Mouse (Mus musculus) heart, postnatal 0 days (tissue): ENCODE measurements around the gene Pomgnt1. TPM values are rescaled to one million over a fixed set of nuclear protein-coding genes. Genes with fewer than 3 reads are reported as not detected.

ENCODE experiments used
- ATAC-seq: fragments of 200-750 bp; cut with Nextera tagmentation; 2 replicates; pipeline ENCODE4 v1.8.0; 2017; ENCODE audit warnings: low read depth, moderate number of reproducible peaks, moderate library complexity; ENCODE audit not compliant: insufficient read depth
- DNase-seq: peaks from one replicate; pipeline ENCODE4 v3.0.0-alpha.2; 2016; ENCODE audit warnings: low spot score
- H3K27ac ChIP-seq: fragments of 300-500 bp; sonication (generic); 2 replicates; pipeline ENCODE4 v1.5.1; 2014; ENCODE audit warnings: low read depth, mild to moderate bottlenecking
- H3K27me3 ChIP-seq: fragments of 300-500 bp; sonication (generic); 2 replicates; pipeline ENCODE4 v1.6.1; 2014; ENCODE audit warnings: low read length, mixed read lengths; ENCODE audit not compliant: control insufficient read depth, insufficient read depth
- H3K36me3 ChIP-seq: fragments of 300-500 bp; sonication (generic); replicated peaks from 2 replicates; pipeline ENCODE4 v1.6.1; 2014; ENCODE audit warnings: low read length, mixed read lengths; ENCODE audit not compliant: control insufficient read depth, insufficient read depth
- H3K4me1 ChIP-seq: fragments of 300-500 bp; sonication (generic); 2 replicates; pipeline ENCODE4 v1.6.1; 2014; ENCODE audit warnings: antibody characterized with exemption; ENCODE audit not compliant: control insufficient read depth, insufficient read depth
- H3K4me2 ChIP-seq: fragments of 300-500 bp; sonication (generic); 2 replicates; pipeline ENCODE4 v1.6.1; 2014; ENCODE audit warnings: low read depth, mild to moderate bottlenecking, low read length, moderate library complexity
- H3K4me3 ChIP-seq: fragments of 300-500 bp; sonication (generic); 2 replicates; pipeline ENCODE4 v1.5.1; 2014; ENCODE audit warnings: low read depth, low read length
- H3K9ac ChIP-seq: fragments of 300-500 bp; sonication (generic); replicated peaks from 2 replicates; pipeline ENCODE4 v1.6.1; 2014; ENCODE audit warnings: low read depth, low read length, mixed read lengths
- H3K9me3 ChIP-seq: fragments of 300-500 bp; sonication (generic); replicated peaks from 2 replicates; pipeline ENCODE4 v1.6.1; 2016; ENCODE audit warnings: low read length; ENCODE audit not compliant: control insufficient read depth
- CTCF ChIP-seq: IDR thresholded peaks from 2 replicates; pipeline ENCODE4 v1.5.1; 2016; ENCODE audit warnings: antibody characterized with exemption, control low read depth, low read depth
- EP300 ChIP-seq: IDR thresholded peaks from 2 replicates; pipeline ENCODE4 v1.6.1; 2016; ENCODE audit warnings: antibody characterized with exemption, low read depth
- WGBS: fragments of 180-500 bp; shearing (Covaris S2); extraction: QIAGEN DNeasy Blood & Tissue Kit; methylation state at CpG from one replicate; pipeline ENCODE4 v1.1.7; 2014; 5-methylcytosine and 5-hydroxymethylcytosine counted together
- polyA plus RNA-seq: library from polyadenylated mRNA; unstranded; fragments of >200 nt; fragmentation: Nextera tagmentation; extraction: Ambion mirVana; gene quantifications from 2 replicates; pipeline ENCODE4 v1.2.1, GENCODE M21; 2015
- total RNA-seq: library from RNA; depleted of rRNA; stranded (reverse); fragments of >200 nt; gene quantifications from 2 replicates; pipeline ENCODE4 v1.2.3, GENCODE M21; 2014; ENCODE audit warnings: low replicate concordance

Gene Pomgnt1
- total and polyA plus RNA-seq, 2 experiments from 2014 or later, result 59.6 to 91.3 TPM

DNA sequence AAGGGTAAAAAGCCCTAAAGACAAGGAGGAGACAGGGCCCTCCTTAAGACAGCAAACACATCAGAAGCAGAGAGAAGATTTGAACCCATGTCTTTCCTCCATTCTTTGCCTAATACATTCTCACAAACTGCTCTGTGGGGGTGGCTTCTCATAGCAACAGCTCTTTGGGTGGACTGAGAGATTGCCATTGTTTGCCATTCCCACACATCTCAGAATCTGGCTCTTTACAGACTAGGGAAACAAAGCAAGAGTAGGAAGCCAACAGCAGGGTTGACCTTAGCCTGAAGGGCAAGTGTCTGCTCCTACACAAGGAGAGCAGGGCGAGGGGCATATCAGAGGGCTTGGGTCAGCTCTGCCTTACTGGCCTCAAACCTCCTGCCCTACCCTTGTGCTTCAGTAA, 18.1 kb downstream of the Pomgnt1 start:
- Histone ChIP-seq H3K27ac (no peak overlapping the region), H3K9me3 (no peaks in the 10 kb centered on the region), H3K36me3 (no peaks in the 10 kb centered on the region), H3K9ac (no peak overlapping the region), H3K4me1 (peaks cover 18% of the 10 kb centered on the region; the same call in 1 of the 2 replicates), H3K27me3 (0 out of 2 replicates have a peak, but pooled peaks cover 2% of the 10 kb centered on the region), H3K4me2 (no peak overlapping the region), H3K4me3 (no peak overlapping the region)
- 82% methylated on average over 1 of the region's 1 CpGs for WGBS
- ATAC-seq, result no peak
- no peak for DNase-seq
- TF ChIP-seq CTCF (no peak), EP300 (no peak)

DNA sequence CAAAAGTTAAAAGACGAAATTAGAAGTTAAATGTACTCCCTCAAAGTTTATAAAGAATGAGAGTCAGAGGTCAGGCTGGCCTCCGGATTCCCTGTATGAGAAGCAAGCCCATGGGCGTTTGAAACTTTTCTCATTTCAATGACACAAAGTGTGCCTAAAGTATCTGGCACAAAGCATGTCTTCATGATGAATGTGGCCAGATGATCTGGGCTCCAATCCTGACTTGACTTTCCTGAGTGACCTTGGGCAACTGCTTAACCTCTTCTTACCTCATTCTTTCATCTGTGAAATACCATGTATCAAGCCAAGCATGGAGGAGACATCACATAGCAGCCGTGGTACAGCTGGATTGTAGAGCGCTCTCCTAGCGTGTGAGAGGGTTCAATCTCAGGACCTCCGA, 18.6 kb downstream of the Pomgnt1 start:
- 0 out of 2 replicates have a peak, but pooled peaks cover 2% of the 10 kb centered on the region for H3K27me3 ChIP-seq
- DNase-seq (no peak), ATAC-seq (no peak)
- no peaks in the 10 kb centered on the region for H3K36me3 ChIP-seq
- H3K4me3 ChIP-seq, result no peak overlapping the region
- no peak overlapping the region for H3K9ac ChIP-seq
- no peaks in the 10 kb centered on the region for H3K9me3 ChIP-seq
- peaks cover 18% of the 10 kb centered on the region; the same call in 1 of the 2 replicates for H3K4me1 ChIP-seq
- WGBS, result 85% methylated on average over 7 of the region's 7 CpGs
- H3K4me2 ChIP-seq, result no peak overlapping the region
- no peak for TF ChIP-seq CTCF
- no peak for TF ChIP-seq EP300
- no peak overlapping the region for H3K27ac ChIP-seq

DNA sequence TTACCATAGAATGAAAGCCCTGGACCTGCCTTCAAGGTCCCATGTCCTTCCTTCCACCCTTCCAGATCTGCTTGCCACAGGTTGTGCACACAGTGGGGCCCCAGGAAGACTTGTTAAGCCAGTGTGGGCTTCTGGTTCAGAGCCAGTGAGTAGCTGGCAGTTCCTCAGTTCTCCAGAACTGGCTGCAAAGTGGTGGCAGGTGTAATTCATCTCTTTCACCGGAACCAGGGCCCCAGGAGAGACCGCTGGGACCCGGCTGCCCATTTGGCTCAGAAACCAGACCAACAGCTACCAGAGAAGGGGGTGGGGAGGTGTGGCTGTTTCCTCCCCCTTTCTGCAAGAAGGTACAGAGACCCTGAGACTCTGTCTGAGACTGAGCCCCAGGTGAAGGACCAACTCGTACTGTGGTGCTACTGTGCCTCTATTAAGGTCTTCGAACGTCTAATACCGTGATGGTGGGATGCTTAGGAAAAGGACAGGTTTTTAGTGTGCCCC, 19.7 kb downstream of the Pomgnt1 start:
- peak overlapping the region; percentile 96 for H3K4me2 ChIP-seq
- no peak for ATAC-seq
- no peak for DNase-seq
- peak overlapping the region; percentile 70; the same call in 1 of the 2 replicates for H3K9ac ChIP-seq
- H3K27me3 ChIP-seq, result 0 out of 2 replicates have a peak, but pooled peaks cover 2% of the 10 kb centered on the region
- no peaks in the 10 kb centered on the region for H3K9me3 ChIP-seq
- H3K36me3 ChIP-seq, result no peaks in the 10 kb centered on the region
- TF ChIP-seq EP300, result no peak
- TF ChIP-seq CTCF, result no peak
- peak overlapping the region; percentile 79 for H3K4me3 ChIP-seq
- H3K27ac ChIP-seq, result no peak overlapping the region
- WGBS, result 15% methylated on average over 7 of the region's 7 CpGs
- peaks cover 18% of the 10 kb centered on the region; the same call in 1 of the 2 replicates for H3K4me1 ChIP-seq

DNA sequence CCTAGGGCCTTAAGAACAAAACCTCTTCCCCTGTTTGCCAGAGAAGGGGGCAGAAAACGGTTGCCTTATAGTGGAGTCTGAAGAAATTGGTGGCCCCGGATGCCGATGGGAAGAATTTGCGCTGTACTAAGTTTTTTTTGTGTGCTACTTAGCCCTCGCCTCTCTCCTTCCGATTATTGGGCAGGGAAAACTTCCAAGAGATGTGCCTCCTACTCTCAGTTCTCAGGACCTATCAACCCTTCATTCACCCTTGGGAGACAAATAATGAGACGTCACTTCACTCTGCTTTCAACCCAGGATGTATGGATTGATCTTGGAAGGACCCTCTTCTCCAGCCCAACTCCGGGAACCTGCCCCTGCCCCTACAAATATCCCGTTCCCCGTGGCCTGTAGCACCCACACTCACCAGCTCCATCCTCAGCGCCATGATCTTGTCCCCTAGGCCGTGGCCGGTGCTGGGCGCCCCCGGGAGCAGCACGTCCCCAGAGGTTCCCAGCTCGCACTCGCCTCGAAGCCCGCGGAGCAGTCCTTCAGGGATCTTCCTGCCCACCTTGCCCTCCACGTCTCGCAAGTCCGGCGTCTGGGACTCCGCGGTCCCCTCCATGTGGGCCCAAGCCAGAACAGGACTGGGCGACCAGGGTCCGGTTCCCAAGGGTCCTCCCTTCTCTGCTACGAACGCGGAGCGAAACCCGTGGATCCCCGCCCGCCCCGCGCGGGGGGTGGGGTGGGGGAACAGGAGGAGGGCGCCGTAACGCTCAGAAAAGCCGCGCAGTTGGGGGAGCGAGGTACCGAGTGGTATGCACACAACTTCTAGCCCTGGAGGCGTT, 20.5 kb downstream of the Pomgnt1 start:
- no peaks in the 10 kb centered on the region for H3K9me3 ChIP-seq
- ATAC-seq (peak; percentile 53), DNase-seq (peak; percentile 14)
- peaks cover 18% of the 10 kb centered on the region; the same call in 1 of the 2 replicates for H3K4me1 ChIP-seq
- peak overlapping the region; percentile 96 for H3K4me2 ChIP-seq
- no peak overlapping the region for H3K27ac ChIP-seq
- H3K27me3 ChIP-seq, result 0 out of 2 replicates have a peak, but pooled peaks cover 2% of the 10 kb centered on the region
- no peaks in the 10 kb centered on the region for H3K36me3 ChIP-seq
- peak overlapping the region; percentile 70 for H3K9ac ChIP-seq
- TF ChIP-seq EP300, result no peak
- no peak for TF ChIP-seq CTCF
- under 1% methylated on average over 47 of the region's 47 CpGs for WGBS
- peak overlapping the region; percentile 79 for H3K4me3 ChIP-seq

DNA sequence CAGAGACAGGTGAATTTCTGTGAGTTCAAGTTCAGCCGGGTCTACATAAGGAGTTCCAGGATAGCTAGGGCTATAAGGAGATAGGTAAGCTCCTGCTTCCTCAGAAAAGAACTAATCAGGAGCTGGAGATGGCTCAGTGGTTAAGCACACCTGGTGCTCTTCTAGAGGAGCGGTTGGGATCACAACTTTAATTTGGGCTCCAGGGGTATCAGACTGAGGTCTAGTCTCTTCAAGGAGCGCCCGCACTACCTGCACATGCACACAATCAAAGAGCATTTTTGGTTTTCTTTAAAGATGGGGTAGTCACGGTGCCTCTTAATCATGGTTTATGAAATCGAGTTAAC, 26.1 kb downstream of the Pomgnt1 start:
- DNase-seq (peak; percentile 23), ATAC-seq (no peak; the same call in 1 of the 2 replicates)
- H3K4me2 ChIP-seq, result peak overlapping the region; percentile 72
- 18% methylated on average over 6 of the region's 6 CpGs for WGBS
- no peaks in the 10 kb centered on the region for H3K9me3 ChIP-seq
- peak overlapping the region; percentile 94 for H3K9ac ChIP-seq
- TF ChIP-seq EP300 (no peak), CTCF (no peak)
- H3K36me3 ChIP-seq, result peaks cover 31% of the 10 kb centered on the region
- H3K27me3 ChIP-seq, result no peaks in the 10 kb centered on the region
- peak overlapping the region; percentile 76 for H3K4me3 ChIP-seq
- H3K27ac ChIP-seq, result peak overlapping the region; percentile 93
- peaks cover 10% of the 10 kb centered on the region; the same call in 1 of the 2 replicates for H3K4me1 ChIP-seq
